Mouse (Mus musculus): ENCODE measurements at regions not wholly inside any gene's neighbourhood (a gene's known extent, or its start where the extent isn't known, plus 50 kb on each side); places are given as distances from the start of the nearest gene placed in this dataset.

- no peak for DNase-seq (ENCODE audit: low spot score in 2 of 2)
Measured at GRCm38 (mm10) chr8:34380615-34381014, 269.1 kb upstream of the Gm10131 start.

GRCm38 (mm10) chr8:34377154-34377553 is 265.6 kb upstream of the Gm10131 start:
- no peak for DNase-seq (ENCODE audit: low spot score in 2 of 2)

- no peak for DNase-seq (ENCODE audit: low spot score in 2 of 2)
Measured at GRCm38 (mm10) chr8:34374242-34374641, 262.7 kb upstream of the Gm10131 start.

- no peak for DNase-seq (ENCODE audit: low spot score in 2 of 2)
Measured at GRCm38 (mm10) chr8:34372666-34372980, 261.1 kb upstream of the Gm10131 start.

- peak in 1 of 2 experiments; percentile 33 for DNase-seq (ENCODE audit: low spot score in 2 of 2)
Measured at GRCm38 (mm10) chr8:34371973-34372665, 260.6 kb upstream of the Gm10131 start.

GRCm38 (mm10) chr8:34371391-34371790 is 259.9 kb upstream of the Gm10131 start:
- no peak for DNase-seq (ENCODE audit: low spot score in 2 of 2)

GRCm38 (mm10) chr8:34368556-34368955 is 257.0 kb upstream of the Gm10131 start:
- no peak for DNase-seq (ENCODE audit: low spot score in 2 of 2)

- no peak for DNase-seq (ENCODE audit: low spot score in 2 of 2)
Measured at GRCm38 (mm10) chr8:34364446-34365035, 253.0 kb upstream of the Gm10131 start.

GRCm38 (mm10) chr8:34363679-34364078 is 252.1 kb upstream of the Gm10131 start:
- DNase-seq (ENCODE audit: low spot score in 2 of 2) = no peak

- no peak for DNase-seq (ENCODE audit: low spot score in 2 of 2)
Measured at GRCm38 (mm10) chr8:34363131-34363530, 251.6 kb upstream of the Gm10131 start.

GRCm38 (mm10) chr8:34361377-34361776 is 249.8 kb upstream of the Gm10131 start:
- no peak for DNase-seq (ENCODE audit: low spot score in 2 of 2)

- DNase-seq (ENCODE audit: low spot score in 2 of 2) = no peak
Measured at GRCm38 (mm10) chr8:34359776-34360175, 248.2 kb upstream of the Gm10131 start.

GRCm38 (mm10) chr8:34355059-34355458 is 243.5 kb upstream of the Gm10131 start:
- no peak for DNase-seq (ENCODE audit: low spot score in 2 of 2)

GRCm38 (mm10) chr8:34353140-34353855 is 241.8 kb upstream of the Gm10131 start:
- DNase-seq (ENCODE audit: low spot score in 2 of 2) = no peak

GRCm38 (mm10) chr8:34334851-34335250 is 223.3 kb upstream of the Gm10131 start:
- no peak for DNase-seq (ENCODE audit: low spot score in 2 of 2)

GRCm38 (mm10) chr8:34331673-34332072 is 220.1 kb upstream of the Gm10131 start:
- no peak for DNase-seq (ENCODE audit: low spot score in 2 of 2)

GRCm38 (mm10) chr8:34326614-34326965 is 215.1 kb upstream of the Gm10131 start:
- no peak for DNase-seq (ENCODE audit: low spot score in 2 of 2)

- DNase-seq (ENCODE audit: low spot score in 2 of 2) = no peak
Measured at GRCm38 (mm10) chr8:34325841-34326613, 214.5 kb upstream of the Gm10131 start.

- no peak for DNase-seq (ENCODE audit: low spot score in 2 of 2)
Measured at GRCm38 (mm10) chr8:34320158-34320587, 208.6 kb upstream of the Gm10131 start.

GRCm38 (mm10) chr8:34319719-34320118 is 208.2 kb upstream of the Gm10131 start:
- DNase-seq (ENCODE audit: low spot score in 2 of 2) = no peak

- DNase-seq (ENCODE audit: low spot score in 2 of 2) = no peak
Measured at GRCm38 (mm10) chr8:34315233-34315632, 203.7 kb upstream of the Gm10131 start.

Data from frontal cortex, postnatal 25 days (tissue).